31 mouse cellular contexts compared by ENCODE assay signal in genomic region chr1:71407711-71408110, GRCm38 (mm10). TPM values are rescaled to one million over a fixed set of nuclear protein-coding genes. Genes with fewer than 3 reads are reported as not detected.
A peak's percentile ranks its signal among the peaks of the same experiment; 100 is the strongest.
DNase-seq lines count a peak whose midpoint lies in the region; ATAC-seq and TF ChIP-seq lines count a peak whose summit lies in the region.
"Had no signal": no experiment of that assay in that cellular context is flagged by ENCODE, and none has a peak within 500 bp of the region (broad histone marks: within the 10 kb centered on the region; RNA-seq: fewer than 3 reads in every experiment).

No protein-coding gene starts in this region.

- no peak for TF ChIP-seq POLR2A in lung, adult 2 months (IDR thresholded peaks at IDR 0.05; ENCODE audit: borderline replicate concordance, extremely low read depth, low read depth, low read length)

- no peaks in the 10 kb centered on the region for H3K9me3 ChIP-seq in kidney, embryonic 14.5 days (ENCODE audit: control insufficient read depth, low read length)
- H3K9me3 ChIP-seq in lung, embryonic 14.5 days (ENCODE audit: low read depth, low read length): no peaks in the 10 kb centered on the region
- H3K9me3 ChIP-seq: embryonic facial prominence, embryonic 13.5 days; G1E; heart, embryonic 12.5 days; heart, embryonic 15.5 days had no signal

- H3K9ac ChIP-seq in kidney, embryonic 14.5 days (ENCODE audit: low read depth, low read length): no peak overlapping the region
- no peak overlapping the region for H3K9ac ChIP-seq in lung, embryonic 14.5 days
- H3K9ac ChIP-seq: embryonic facial prominence, embryonic 13.5 days; forebrain, postnatal 0 days; heart, embryonic 12.5 days; heart, embryonic 15.5 days; hindbrain, embryonic 14.5 days had no signal

- H3K27ac ChIP-seq in kidney, embryonic 14.5 days (ENCODE audit: low read depth, low read length): no peak overlapping the region
- H3K27ac ChIP-seq in lung, embryonic 14.5 days (ENCODE audit: low read depth): no peak overlapping the region
- H3K27ac ChIP-seq: embryonic facial prominence, embryonic 13.5 days; gastrocnemius, adult 2 months; heart, embryonic 15.5 days; hindbrain, embryonic 14.5 days; hindbrain, postnatal 0 days had no signal

- no peak overlapping the region for H3K4me3 ChIP-seq in kidney, embryonic 14.5 days (ENCODE audit: low read length)
- no peak overlapping the region for H3K4me3 ChIP-seq in lung, embryonic 14.5 days (ENCODE audit: low read depth, low read length)
- no peak overlapping the region for H3K4me3 ChIP-seq in lung, adult 2 months (replicated peaks; ENCODE audit: extremely low read depth, low read depth, low read length)
- H3K4me3 ChIP-seq: embryonic facial prominence, embryonic 13.5 days; erythroblast, embryonic 14.5 days; gastrocnemius, adult 2 months; heart, embryonic 12.5 days; heart, embryonic 15.5 days had no signal

- no peak for TF ChIP-seq CTCF in lung, embryonic 14.5 days (IDR thresholded peaks at IDR 0.05; ENCODE audit: low read depth)
- TF ChIP-seq CTCF in lung, adult 2 months (IDR thresholded peaks at IDR 0.05; ENCODE audit: insufficient read depth, low read length): no peak

- 43% methylated on average over 7 of the region's 7 CpGs for WGBS in kidney, embryonic 14.5 days
- WGBS in lung, embryonic 14.5 days: 29% methylated on average over 7 of the region's 7 CpGs
- WGBS in lung, adult 2 months: 50% methylated on average over 7 of the region's 7 CpGs

- peak; percentile 93 for ATAC-seq in kidney, embryonic 14.5 days (ENCODE audit: low FRiP score, low TSS enrichment)
- peak; percentile 28; the same call in 1 of the 2 replicates for ATAC-seq in lung, embryonic 14.5 days (ENCODE audit: insufficient read depth)
- ATAC-seq: forebrain, embryonic 14.5 days; forebrain, postnatal 0 days; hindbrain, postnatal 0 days; inflammation-experienced regulatory T-cells, adult 6 months; Patski had no signal

- no peaks in the 10 kb centered on the region for H3K4me1 ChIP-seq in kidney, embryonic 14.5 days (ENCODE audit: control insufficient read depth, insufficient read depth, low read length)
- no peaks in the 10 kb centered on the region for H3K4me1 ChIP-seq in lung, embryonic 14.5 days (ENCODE audit: insufficient read depth)
- no peaks in the 10 kb centered on the region for H3K4me1 ChIP-seq in lung, adult 2 months (ENCODE audit: control insufficient read depth, insufficient read depth, low read length)
- H3K4me1 ChIP-seq: embryonic facial prominence, embryonic 13.5 days; heart, embryonic 12.5 days; heart, embryonic 15.5 days had no signal

- no peak overlapping the region for H3K4me2 ChIP-seq in kidney, embryonic 14.5 days (replicated peaks; ENCODE audit: low read depth, low read length)
- no peak overlapping the region for H3K4me2 ChIP-seq in lung, embryonic 14.5 days
- H3K4me2 ChIP-seq: embryonic facial prominence, embryonic 13.5 days; heart, embryonic 12.5 days; heart, embryonic 15.5 days; hindbrain, embryonic 14.5 days had no signal

- peak; percentile 8 for DNase-seq in embryo, embryonic 10.5 days (ENCODE audit: low spot score)
- DNase-seq in embryo, embryonic 11 days: no peak
- no peak for DNase-seq in kidney, postnatal 36 days
- DNase-seq in lung, embryonic 14.5 days: peak; percentile 24
- no peak for DNase-seq in lung, adult 2 months
- DNase-seq in thymus, adult 18-20 months: no peak
- DNase-seq: adrenal gland, postnatal 10 days; adrenal gland, postnatal 36 days; B cell, adult 2 months; cerebellum, adult 18-20 months; cerebellum, adult 9-10 months; cerebellum, postnatal 14 days; forebrain, postnatal 0 days; gastrocnemius, adult 2 months; gastrocnemius, postnatal 14 days; heart, adult 18-20 months; heart, postnatal 10 days; heart, postnatal 36 days had no signal

- no peaks in the 10 kb centered on the region for H3K27me3 ChIP-seq in kidney, embryonic 14.5 days (ENCODE audit: control insufficient read depth, insufficient read depth, low read length)
- no peaks in the 10 kb centered on the region for H3K27me3 ChIP-seq in lung, embryonic 14.5 days (ENCODE audit: insufficient read depth, low read length)
- H3K27me3 ChIP-seq: CH12.LX; embryonic facial prominence, embryonic 13.5 days; heart, embryonic 12.5 days; heart, embryonic 15.5 days had no signal

- H3K36me3 ChIP-seq in kidney, embryonic 14.5 days (ENCODE audit: control insufficient read depth, insufficient read depth, low read length): no peaks in the 10 kb centered on the region
- H3K36me3 ChIP-seq in lung, embryonic 14.5 days (ENCODE audit: insufficient read depth): no peaks in the 10 kb centered on the region
- H3K36me3 ChIP-seq: embryonic facial prominence, embryonic 13.5 days; G1E; heart, embryonic 12.5 days; heart, embryonic 15.5 days had no signal

RNA-seq across cellular contexts. Expression of gene Abca12, which starts 7.0 kb away (rescaled TPM):
- polyA plus RNA-seq in kidney, embryonic 14.5 days (2014; fragmentation: Nextera tagmentation; extraction: Ambion mirVana): not detected in 2 replicates
- polyA plus RNA-seq in lung, embryonic 14.5 days (2014; fragmentation: Nextera tagmentation; extraction: Ambion mirVana): 0.05 TPM in 1 of 2 replicates, not detected in the other
- polyA plus RNA-seq in lung, adult 2 months (2012; rRNA removed): 0.02 and 2.1 TPM in 2 replicates
- polyA plus RNA-seq: erythroblast, embryonic 14.5 days; forebrain, embryonic 14.5 days; G1E; hindbrain, embryonic 11.5 days; inflammation-experienced regulatory T-cells, adult 6 months; Patski had no signal

Comparison
In these comparisons a context has a peak if more than half of its experiments do, and no peak if none do; other contexts are left out.
1. DNase-seq: peak in embryo, embryonic 10.5 days (single experiment) and lung, embryonic 14.5 days (single experiment); none in embryo, embryonic 11 days (single experiment), kidney, postnatal 36 days (0 of 2), lung, adult 2 months (single experiment) and thymus, adult 18-20 months (0 of 2).